Mouse (Mus musculus): Measurements from ENCODE around the gene Tiparp. TPM values are rescaled to one million over a fixed set of nuclear protein-coding genes. Genes with fewer than 3 reads are reported as not detected.
A peak's percentile ranks its signal among the peaks of the same experiment; 100 is the strongest.

Gene Tiparp
- total RNA-seq (2017), result 23.1 and 27.2 TPM in 2 replicates

- peak; percentile 70 for ATAC-seq (replicated peaks; ENCODE audit: low read depth, poor library complexity, severe bottlenecking)
Observed at GRCm38 (mm10) chr3:65527691-65528601, at the start of gene Tiparp. TSS of gene Tiparp (plus strand) at chr3:65528410.

- no peak for ATAC-seq (replicated peaks; ENCODE audit: low read depth, poor library complexity, severe bottlenecking)
Observed at GRCm38 (mm10) chr3:65480676-65481075, 47.5 kb upstream of the Tiparp start.

- no peak for ATAC-seq (replicated peaks; ENCODE audit: low read depth, poor library complexity, severe bottlenecking)
Observed at GRCm38 (mm10) chr3:65482266-65482665, 45.9 kb upstream of the Tiparp start.

GRCm38 (mm10) chr3:65482698-65483407 lies 45.4 kb upstream of the Tiparp start:
- peak; percentile 48; the same call in 1 of the 2 replicates for ATAC-seq (replicated peaks; ENCODE audit: low read depth, poor library complexity, severe bottlenecking)

- peak; percentile 96 for ATAC-seq (replicated peaks; ENCODE audit: low read depth, poor library complexity, severe bottlenecking)
Observed at GRCm38 (mm10) chr3:65484161-65484733, 44.0 kb upstream of the Tiparp start.

- ATAC-seq (replicated peaks; ENCODE audit: low read depth, poor library complexity, severe bottlenecking), result no peak
Observed at GRCm38 (mm10) chr3:65487419-65488088, 40.7 kb upstream of the Tiparp start.

GRCm38 (mm10) chr3:65488556-65489244 lies 39.5 kb upstream of the Tiparp start:
- no peak for ATAC-seq (replicated peaks; ENCODE audit: low read depth, poor library complexity, severe bottlenecking)

GRCm38 (mm10) chr3:65489601-65490000 lies 38.6 kb upstream of the Tiparp start:
- ATAC-seq (replicated peaks; ENCODE audit: low read depth, poor library complexity, severe bottlenecking), result no peak

- no peak for ATAC-seq (replicated peaks; ENCODE audit: low read depth, poor library complexity, severe bottlenecking)
Observed at GRCm38 (mm10) chr3:65494291-65494763, 33.9 kb upstream of the Tiparp start.

GRCm38 (mm10) chr3:65507766-65508165 lies 20.4 kb upstream of the Tiparp start:
- ATAC-seq (replicated peaks; ENCODE audit: low read depth, poor library complexity, severe bottlenecking), result no peak

GRCm38 (mm10) chr3:65510588-65510987 lies 17.6 kb upstream of the Tiparp start:
- ATAC-seq (replicated peaks; ENCODE audit: low read depth, poor library complexity, severe bottlenecking), result no peak

GRCm38 (mm10) chr3:65515751-65516150 lies 12.5 kb upstream of the Tiparp start:
- ATAC-seq (replicated peaks; ENCODE audit: low read depth, poor library complexity, severe bottlenecking), result peak; percentile 91

- no peak for ATAC-seq (replicated peaks; ENCODE audit: low read depth, poor library complexity, severe bottlenecking)
Observed at GRCm38 (mm10) chr3:65516526-65516925, 11.7 kb upstream of the Tiparp start.

GRCm38 (mm10) chr3:65517141-65517540 lies 11.1 kb upstream of the Tiparp start:
- ATAC-seq (replicated peaks; ENCODE audit: low read depth, poor library complexity, severe bottlenecking), result peak; percentile 45

GRCm38 (mm10) chr3:65517747-65518527 lies 10.3 kb upstream of the Tiparp start:
- peak; percentile 75 for ATAC-seq (replicated peaks; ENCODE audit: low read depth, poor library complexity, severe bottlenecking)

GRCm38 (mm10) chr3:65521391-65521790 lies 6.8 kb upstream of the Tiparp start:
- ATAC-seq (replicated peaks; ENCODE audit: low read depth, poor library complexity, severe bottlenecking), result no peak

GRCm38 (mm10) chr3:65523397-65523796 lies 4.8 kb upstream of the Tiparp start:
- ATAC-seq (replicated peaks; ENCODE audit: low read depth, poor library complexity, severe bottlenecking), result no peak

GRCm38 (mm10) chr3:65525731-65526130 lies 2.5 kb upstream of the Tiparp start:
- ATAC-seq (replicated peaks; ENCODE audit: low read depth, poor library complexity, severe bottlenecking), result no peak

GRCm38 (mm10) chr3:65527196-65527595 lies 1.0 kb upstream of the Tiparp start:
- ATAC-seq (replicated peaks; ENCODE audit: low read depth, poor library complexity, severe bottlenecking), result no peak
